Mouse (Mus musculus) 416B (cell line): ENCODE data around the gene Dph1.

Experiments
- DNase-seq: peaks from one replicate; pipeline ENCODE4 v3.0.0; 2011; ENCODE audit warnings: low read depth

Gene Dph1

DNA sequence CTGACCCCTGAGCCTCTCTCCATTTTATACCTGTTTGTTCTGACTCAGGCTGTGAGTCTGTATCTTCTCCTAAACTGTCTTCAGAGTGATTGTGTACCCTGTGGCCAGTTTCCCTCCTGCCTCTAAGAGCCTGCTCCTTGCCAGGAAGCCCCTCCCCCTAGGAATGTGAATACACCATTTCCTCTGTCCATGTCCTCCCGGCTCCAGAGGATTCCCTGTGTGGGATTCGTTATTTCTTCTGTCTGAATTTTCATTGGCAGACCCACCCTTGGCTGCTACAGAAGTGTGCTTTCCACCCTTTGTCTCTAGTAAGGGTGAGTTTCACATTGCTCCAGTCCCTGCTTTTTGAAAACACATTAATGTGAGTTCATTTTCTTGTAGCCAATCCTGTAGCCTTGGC lies 57.1 kb downstream of the Dph1 start:
- DNase-seq: no peak

DNA sequence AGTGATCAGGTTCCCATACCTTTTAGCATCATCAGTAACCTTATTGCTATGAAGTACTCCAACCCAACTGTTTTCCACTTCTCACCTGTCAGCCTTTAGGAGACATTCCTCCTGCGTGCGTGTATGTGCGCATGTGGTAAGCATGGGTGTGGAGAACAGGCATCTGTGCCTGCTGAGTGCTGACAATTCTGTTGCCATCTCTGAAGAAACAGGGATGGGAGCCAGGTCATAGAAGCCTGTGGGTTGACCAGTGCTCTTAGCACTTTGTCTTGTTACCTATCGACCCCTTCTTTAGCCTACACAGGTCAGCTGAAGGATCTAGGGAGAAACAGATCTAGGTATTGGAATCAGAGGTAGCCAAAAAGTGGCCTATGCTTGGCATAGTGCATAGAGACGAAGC lies 57.6 kb downstream of the Dph1 start:
- DNase-seq: no peak

DNA sequence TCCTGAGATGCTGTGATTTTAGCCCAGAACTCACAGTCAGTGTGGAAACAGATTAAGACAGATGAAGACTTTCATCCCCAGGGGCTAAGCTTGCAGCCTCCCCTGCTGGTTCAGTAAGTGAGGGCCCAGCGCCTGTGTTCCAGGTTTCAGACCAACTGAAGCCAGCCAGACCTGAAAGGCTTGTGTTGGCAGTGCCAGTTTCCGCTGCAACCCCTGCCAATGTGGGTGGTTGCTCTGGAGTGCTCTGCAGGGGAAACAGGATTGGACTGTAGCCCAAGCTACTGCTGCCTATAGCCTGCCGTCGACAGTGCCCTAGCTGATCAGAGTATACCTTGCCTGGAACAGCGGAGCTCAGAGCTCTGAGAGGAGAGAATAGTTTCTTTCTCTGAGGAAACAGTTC lies 58.8 kb downstream of the Dph1 start:
- no peak for DNase-seq

DNA sequence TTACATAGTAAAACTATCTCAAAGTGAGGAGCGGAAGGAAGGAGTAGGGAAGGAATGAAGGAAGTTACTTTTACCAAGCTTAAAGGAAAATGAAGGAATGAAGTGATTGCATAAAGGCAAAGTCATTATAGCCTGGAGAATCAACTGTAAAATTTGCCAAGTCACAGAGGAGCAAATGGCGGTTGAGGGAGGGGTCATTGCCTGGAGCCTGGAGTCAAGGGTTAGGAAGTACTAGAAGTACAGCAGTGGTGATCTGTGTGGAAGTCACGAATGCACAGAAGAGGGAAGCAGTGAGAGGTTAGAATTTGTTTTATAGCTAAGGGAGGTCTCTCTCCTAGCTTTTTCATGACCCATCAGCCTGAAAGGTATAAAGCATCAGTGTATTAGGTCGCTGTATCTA lies 59.7 kb downstream of the Dph1 start:
- no peak for DNase-seq

DNA sequence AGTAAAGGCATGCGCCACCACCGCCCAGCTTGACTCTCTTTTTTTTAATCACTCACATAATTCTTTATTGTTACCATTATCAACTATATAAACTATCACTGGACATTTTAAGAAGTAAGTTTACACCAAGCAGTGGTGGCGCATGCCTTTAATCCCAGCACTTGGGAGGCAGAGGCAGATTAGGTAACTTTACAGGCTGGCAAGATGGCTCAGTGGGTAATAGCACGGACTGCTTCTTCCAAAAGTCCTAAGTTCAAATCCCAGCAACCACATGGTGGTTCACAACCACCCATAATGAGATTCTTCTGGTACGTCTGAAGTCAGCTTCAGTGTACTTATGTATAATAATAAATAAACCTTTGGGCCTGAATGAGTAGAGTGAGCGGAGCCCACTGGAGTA lies 61.6 kb downstream of the Dph1 start:
- no peak for DNase-seq
